9 mouse cellular contexts compared by ENCODE assay signal in the genomic region with DNA sequence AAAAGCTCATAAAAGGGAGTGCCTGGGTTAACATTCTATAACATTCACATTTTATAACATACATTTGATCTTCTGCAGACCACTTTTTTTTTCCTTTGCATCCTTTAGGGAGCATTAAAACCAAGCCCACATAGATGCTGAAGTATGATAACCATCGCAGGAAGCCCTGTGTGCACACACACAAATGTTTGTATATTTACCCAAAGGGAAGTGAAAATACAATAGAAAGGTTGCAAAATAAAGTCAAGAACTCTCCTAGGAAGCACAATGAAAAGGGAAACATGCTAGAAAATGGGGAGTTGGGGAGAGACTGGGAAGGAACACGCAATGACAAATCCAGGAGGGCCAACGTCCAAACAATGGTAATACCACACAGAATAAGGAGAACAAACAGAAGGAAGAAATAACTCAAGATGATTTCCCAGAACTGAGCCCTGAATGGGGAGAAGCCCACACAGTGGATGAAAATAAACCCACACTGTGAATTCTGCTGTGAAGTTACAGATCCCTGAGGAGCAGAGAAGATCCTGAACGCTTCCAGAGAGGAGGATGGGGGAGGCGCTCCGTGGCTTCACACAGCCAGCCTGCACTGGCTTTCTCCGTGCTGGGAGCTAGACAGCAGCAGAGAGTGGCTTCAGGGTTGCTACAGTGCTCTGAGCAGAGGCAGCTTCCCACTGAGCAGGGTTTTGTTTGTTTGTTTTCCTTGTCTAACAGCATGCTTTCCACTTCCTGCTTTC. TPM values are rescaled to one million over a fixed set of nuclear protein-coding genes. Genes with fewer than 3 reads are reported as not detected.
A peak's percentile ranks its signal among the peaks of the same experiment; 100 is the strongest.
DNase-seq lines count a peak whose midpoint lies in the region; ATAC-seq lines count a peak whose summit lies in the region.
"Had no signal": no experiment of that assay in that cellular context is flagged by ENCODE, and none has a peak within 500 bp of the region (broad histone marks: within the 10 kb centered on the region; RNA-seq: fewer than 3 reads in every experiment).

No protein-coding gene starts in this region.

- no peak for DNase-seq in cerebellum, adult 11 months
- DNase-seq in neural tube, embryonic 11.5 days (ENCODE audit: low spot score) = peak; percentile 35
- no peak for DNase-seq in neural tube, embryonic 10.5 days (ENCODE audit: extremely low spot score, low spot score)
- peak; percentile 28 for DNase-seq in lung, postnatal 10 days
- peak; percentile 83 for DNase-seq in telencephalon, adult 2 months (ENCODE audit: low read depth, low spot score)
- DNase-seq: liver, embryonic 13.5 days had no signal

- no peak overlapping the region for H3K4me2 ChIP-seq in neural tube, embryonic 11.5 days (ENCODE audit: low read depth)
- H3K4me2 ChIP-seq in hindbrain, embryonic 13.5 days = 0 out of 2 replicates have a peak overlapping the region, but pooled peaks have one; percentile 17
- H3K4me2 ChIP-seq: liver, embryonic 13.5 days had no signal

- 40% methylated on average over 7 of the region's 7 CpGs for WGBS in neural tube, embryonic 11.5 days
- WGBS in hindbrain, embryonic 13.5 days = 33% methylated on average over 7 of the region's 7 CpGs

- no peaks in the 10 kb centered on the region for H3K9me3 ChIP-seq in neural tube, embryonic 11.5 days (ENCODE audit: control insufficient read depth, low read length)
- no peaks in the 10 kb centered on the region for H3K9me3 ChIP-seq in hindbrain, embryonic 13.5 days
- H3K9me3 ChIP-seq: liver, embryonic 13.5 days had no signal

- H3K4me3 ChIP-seq in neural tube, embryonic 11.5 days (ENCODE audit: low read depth, low read length) = no peak overlapping the region
- H3K4me3 ChIP-seq in hindbrain, embryonic 13.5 days = no peak overlapping the region
- H3K4me3 ChIP-seq: liver, embryonic 13.5 days had no signal

- no peak overlapping the region for H3K27ac ChIP-seq in neural tube, embryonic 11.5 days (ENCODE audit: low read depth, low read length)
- H3K27ac ChIP-seq in hindbrain, embryonic 13.5 days = peak overlapping the region; percentile 69
- H3K27ac ChIP-seq: liver, embryonic 13.5 days had no signal

- no peaks in the 10 kb centered on the region for H3K27me3 ChIP-seq in neural tube, embryonic 11.5 days (ENCODE audit: control insufficient read depth, insufficient read depth, low read length)
- H3K27me3 ChIP-seq in hindbrain, embryonic 13.5 days = no peaks in the 10 kb centered on the region
- H3K27me3 ChIP-seq: liver, embryonic 13.5 days had no signal

- H3K36me3 ChIP-seq in neural tube, embryonic 11.5 days (ENCODE audit: control insufficient read depth, insufficient read depth, low read length) = no peaks in the 10 kb centered on the region
- H3K36me3 ChIP-seq in hindbrain, embryonic 13.5 days = no peaks in the 10 kb centered on the region
- H3K36me3 ChIP-seq: liver, embryonic 13.5 days had no signal

- H3K4me1 ChIP-seq in neural tube, embryonic 11.5 days (ENCODE audit: control insufficient read depth, insufficient read depth, low read length) = peaks cover 3% of the 10 kb centered on the region; the same call in 1 of the 2 replicates
- H3K4me1 ChIP-seq in hindbrain, embryonic 13.5 days (replicated peaks) = peaks cover 18% of the 10 kb centered on the region

- no peak overlapping the region for H3K9ac ChIP-seq in neural tube, embryonic 11.5 days (ENCODE audit: low read length)
- H3K9ac ChIP-seq in hindbrain, embryonic 13.5 days = peak overlapping the region; percentile 46
- H3K9ac ChIP-seq: liver, embryonic 13.5 days had no signal

- 0 out of 2 replicates have a peak, but pooled peaks have one; percentile 58 for ATAC-seq in cerebellum, adult (ENCODE audit: insufficient number of reproducible peaks, low FRiP score, low TSS enrichment)
- no peak for ATAC-seq in neural tube, embryonic 11.5 days (ENCODE audit: insufficient read depth, low FRiP score, low TSS enrichment)
- ATAC-seq in hindbrain, embryonic 13.5 days (ENCODE audit: low FRiP score) = peak; percentile 64; the same call in 1 of the 2 replicates
- ATAC-seq in inflammation-experienced regulatory T-cells, adult 6 months = no peak

RNA-seq across cellular contexts. Expression of a gene that starts 54.6 kb away (rescaled TPM):
- 8.2 and 8.3 TPM in 2 replicates for polyA plus RNA-seq in neural tube, embryonic 11.5 days (2014; fragmentation: Nextera tagmentation; extraction: Ambion mirVana)
- 2.3 and 2.9 TPM in 2 replicates for polyA plus RNA-seq in hindbrain, embryonic 13.5 days (2015; fragmentation: Nextera tagmentation; extraction: Ambion mirVana)
- 1 to 10 TPM; 1.6 to 3.2 (median 2.2) TPM for polyA plus RNA-seq in inflammation-experienced regulatory T-cells, adult 6 months (2017; shearing (Covaris generic))

Comparison
In these comparisons a context has a peak if more than half of its experiments do, and no peak if none do; other contexts are left out.
1. DNase-seq: peak in neural tube, embryonic 11.5 days (single experiment), lung, postnatal 10 days (single experiment) and telencephalon, adult 2 months (single experiment); none in cerebellum, adult 11 months (single experiment) and neural tube, embryonic 10.5 days (single experiment).
2. ATAC-seq: peak in cerebellum, adult (single experiment) and hindbrain, embryonic 13.5 days (single experiment); none in neural tube, embryonic 11.5 days (single experiment) and inflammation-experienced regulatory T-cells, adult 6 months (single experiment).